ENCODE assay signal across 8 mouse cellular contexts in the genomic region with DNA sequence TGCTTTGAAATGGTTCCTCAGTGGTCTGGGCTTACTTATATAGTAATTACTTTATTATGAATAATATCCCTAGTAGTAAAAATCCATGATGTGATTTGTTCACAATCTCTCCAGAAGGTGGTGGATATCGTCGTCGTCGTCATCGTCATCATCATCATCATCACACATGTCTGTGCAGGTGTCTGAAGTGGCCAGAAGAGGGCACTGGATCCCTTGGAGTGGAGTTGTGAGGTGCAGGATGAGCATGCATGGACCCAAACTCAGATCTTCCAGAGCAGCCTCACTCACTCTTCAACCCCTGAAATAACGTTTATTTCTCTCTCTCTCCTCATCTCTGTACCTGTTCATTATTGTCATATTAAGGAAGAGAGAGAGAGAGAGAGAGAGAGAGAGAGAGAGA. TPM values are rescaled to one million over a fixed set of nuclear protein-coding genes. Genes with fewer than 3 reads are reported as not detected.
A peak's percentile ranks its signal among the peaks of the same experiment; 100 is the strongest.
DNase-seq lines count a peak whose midpoint lies in the region; ATAC-seq and TF ChIP-seq lines count a peak whose summit lies in the region.

No protein-coding gene starts in this region.

- H3K9ac ChIP-seq in hindbrain, embryonic 11.5 days (ENCODE audit: low read depth, low read length) = no peak overlapping the region
- no peak overlapping the region for H3K9ac ChIP-seq in midbrain, postnatal 0 days (replicated peaks; ENCODE audit: low read length, poor library complexity, severe bottlenecking)

- no peaks in the 10 kb centered on the region for H3K36me3 ChIP-seq in hindbrain, embryonic 11.5 days (ENCODE audit: control insufficient read depth, insufficient read depth, low read length)
- H3K36me3 ChIP-seq in midbrain, postnatal 0 days (ENCODE audit: insufficient read depth, low read length) = no peaks in the 10 kb centered on the region
- H3K36me3 ChIP-seq in heart, embryonic 10.5 days = no peaks in the 10 kb centered on the region

- H3K4me2 ChIP-seq in hindbrain, embryonic 11.5 days (replicated peaks; ENCODE audit: low read depth, low read length) = no peak overlapping the region
- H3K4me2 ChIP-seq in midbrain, postnatal 0 days (ENCODE audit: low read depth, low read length, poor library complexity, severe bottlenecking) = 0 out of 2 replicates have a peak overlapping the region, but pooled peaks have one; percentile 9

- peak; percentile 90 for TF ChIP-seq CTCF in midbrain, postnatal 0 days (IDR thresholded peaks at IDR 0.05)

- WGBS in hindbrain, embryonic 11.5 days = 18% methylated on average over 6 of the region's 6 CpGs
- WGBS in midbrain, postnatal 0 days = 16% methylated on average over 6 of the region's 6 CpGs
- WGBS in heart, embryonic 10.5 days = 26% methylated on average over 6 of the region's 6 CpGs

- peak; percentile 64; the same call in 1 of the 2 replicates for ATAC-seq in hindbrain, embryonic 11.5 days (ENCODE audit: low FRiP score)
- ATAC-seq in midbrain, postnatal 0 days (ENCODE audit: low FRiP score) = peak; percentile 84; the same call in 1 of the 2 replicates

- H3K4me3 ChIP-seq in hindbrain, embryonic 11.5 days (ENCODE audit: low read depth, low read length) = no peak overlapping the region
- H3K4me3 ChIP-seq in midbrain, postnatal 0 days (ENCODE audit: low read depth, low read length) = 0 out of 2 replicates have a peak overlapping the region, but pooled peaks have one; percentile 1
- H3K4me3 ChIP-seq in heart, embryonic 10.5 days = no peak overlapping the region

- H3K9me3 ChIP-seq in hindbrain, embryonic 11.5 days (ENCODE audit: control insufficient read depth, low read length) = no peaks in the 10 kb centered on the region
- H3K9me3 ChIP-seq in midbrain, postnatal 0 days (ENCODE audit: low read length) = no peaks in the 10 kb centered on the region
- H3K9me3 ChIP-seq in heart, embryonic 10.5 days = no peaks in the 10 kb centered on the region

- no peaks in the 10 kb centered on the region for H3K27me3 ChIP-seq in hindbrain, embryonic 11.5 days (ENCODE audit: control insufficient read depth, insufficient read depth, low read length)
- H3K27me3 ChIP-seq in midbrain, postnatal 0 days (ENCODE audit: insufficient read depth, low read length) = no peaks in the 10 kb centered on the region
- no peaks in the 10 kb centered on the region for H3K27me3 ChIP-seq in heart, embryonic 10.5 days (ENCODE audit: insufficient read depth, poor library complexity, severe bottlenecking)

- H3K27ac ChIP-seq in hindbrain, embryonic 11.5 days (ENCODE audit: low read depth, low read length) = no peak overlapping the region
- no peak overlapping the region for H3K27ac ChIP-seq in midbrain, postnatal 0 days (ENCODE audit: low read depth, low read length)
- no peak overlapping the region for H3K27ac ChIP-seq in heart, embryonic 10.5 days

- H3K4me1 ChIP-seq in hindbrain, embryonic 11.5 days (replicated peaks; ENCODE audit: control insufficient read depth, insufficient read depth, low read length) = no peaks in the 10 kb centered on the region
- no peaks in the 10 kb centered on the region for H3K4me1 ChIP-seq in midbrain, postnatal 0 days (ENCODE audit: insufficient read depth, low read length)
- no peaks in the 10 kb centered on the region for H3K4me1 ChIP-seq in heart, embryonic 10.5 days

- DNase-seq in urinary bladder, postnatal 14 days (ENCODE audit: low spot score) = peak; percentile 35
- no peak for DNase-seq in urinary bladder, postnatal 4 days (ENCODE audit: low spot score in 2 of 2)
- peak; percentile 71 for DNase-seq in embryo, embryonic 10 days (ENCODE audit: low spot score)
- peak; percentile 49 for DNase-seq in hindbrain, embryonic 11.5 days (ENCODE audit: low spot score)
- DNase-seq in left cerebral cortex, adult 8-10 months (ENCODE audit: low spot score in 2 of 2) = peak; percentile 7 to 15
- DNase-seq in midbrain, postnatal 0 days (ENCODE audit: low spot score) = peak; percentile 70
- DNase-seq in thymus, postnatal 36 days = peak; percentile 7 to 18
- DNase-seq in heart, embryonic 10.5 days (ENCODE audit: low spot score) = no peak

RNA-seq across cellular contexts. Expression of gene Olfr1357, which starts 14.4 kb away (rescaled TPM):
- polyA plus RNA-seq in hindbrain, embryonic 11.5 days (2014; fragmentation: Nextera tagmentation; extraction: Ambion mirVana) = not detected in 2 replicates
- total RNA-seq in left cerebral cortex, adult 8-10 months (2022) = not detected
- total RNA-seq in midbrain, postnatal 0 days (2014; rRNA removed) = not detected in 2 replicates
- not detected in 2 replicates for polyA plus RNA-seq in midbrain, postnatal 0 days (2015; fragmentation: Nextera tagmentation; extraction: Ambion mirVana)
- polyA plus RNA-seq in heart, embryonic 10.5 days (2016; fragmentation: Nextera tagmentation; extraction: Ambion mirVana) = not detected in 2 replicates

RNA-seq across cellular contexts. Expression of gene Syde1, which starts 40.5 kb away (rescaled TPM):
- 10.0 and 11.9 TPM in 2 replicates for polyA plus RNA-seq in hindbrain, embryonic 11.5 days (2014; fragmentation: Nextera tagmentation; extraction: Ambion mirVana)
- total RNA-seq in left cerebral cortex, adult 8-10 months (2022) = 10 to 100 TPM in 1 of 4 experiments, 1 to 10 TPM in 3; 9.0 to 10.4 (median 9.3) TPM
- total RNA-seq in midbrain, postnatal 0 days (2014; rRNA removed) = 6.6 and 6.7 TPM in 2 replicates
- polyA plus RNA-seq in midbrain, postnatal 0 days (2015; fragmentation: Nextera tagmentation; extraction: Ambion mirVana) = 3.1 and 3.2 TPM in 2 replicates
- polyA plus RNA-seq in heart, embryonic 10.5 days (2016; fragmentation: Nextera tagmentation; extraction: Ambion mirVana) = 12.2 and 13.3 TPM in 2 replicates

RNA-seq across cellular contexts. Expression of gene Ilvbl, which starts 58.2 kb away (rescaled TPM):
- polyA plus RNA-seq in hindbrain, embryonic 11.5 days (2014; fragmentation: Nextera tagmentation; extraction: Ambion mirVana) = 27.5 and 31.2 TPM in 2 replicates
- 10 to 100 TPM; 30.3 to 49.3 (median 39.8) TPM for total RNA-seq in left cerebral cortex, adult 8-10 months (2022)
- 50.1 and 68.2 TPM in 2 replicates for total RNA-seq in midbrain, postnatal 0 days (2014; rRNA removed)
- 82.1 and 92.3 TPM in 2 replicates for polyA plus RNA-seq in midbrain, postnatal 0 days (2015; fragmentation: Nextera tagmentation; extraction: Ambion mirVana)
- polyA plus RNA-seq in heart, embryonic 10.5 days (2016; fragmentation: Nextera tagmentation; extraction: Ambion mirVana) = 41.3 and 43.1 TPM in 2 replicates

Comparison
In these comparisons a context has a peak if more than half of its experiments do, and no peak if none do; other contexts are left out.
1. DNase-seq: peak in urinary bladder, postnatal 14 days (single experiment), embryo, embryonic 10 days (single experiment), hindbrain, embryonic 11.5 days (single experiment), left cerebral cortex, adult 8-10 months (2 of 2), midbrain, postnatal 0 days (single experiment) and thymus, postnatal 36 days (2 of 2); none in urinary bladder, postnatal 4 days (0 of 2) and heart, embryonic 10.5 days (single experiment).